Mouse (Mus musculus): ENCODE measurements around the gene Fastk. TPM values are rescaled to one million over a fixed set of nuclear protein-coding genes. Genes with fewer than 3 reads are reported as not detected.
A peak's percentile ranks its signal among the peaks of the same experiment; 100 is the strongest.

Fastk gene
- polyA plus RNA-seq, 1 experiment: 124 TPM

- Histone ChIP-seq H3K79me2 (ENCODE audit: control insufficient read depth, insufficient read depth) (no peaks in the 10 kb centered on the region), H3K36me3 (ENCODE audit: control insufficient read depth, insufficient read depth) (no peaks in the 10 kb centered on the region), H3K4me2 (ENCODE audit: low read depth) (peak overlapping the region; percentile 51), H3ac (ENCODE audit: control insufficient read depth, insufficient read length) (no peak overlapping the region), H3K4me3 (no peak overlapping the region), H3K27me3 (ENCODE audit: control insufficient read depth, insufficient read depth, insufficient read length) (no peaks in the 10 kb centered on the region)
- TF ChIP-seq E2F4 (IDR thresholded peaks at IDR 0.05; ENCODE audit: insufficient read depth): no peak
- no peak for TF ChIP-seq POLR2AphosphoS2 (IDR thresholded peaks at IDR 0.05; ENCODE audit: insufficient read length, low read depth)
- TF ChIP-seq USF1 (IDR thresholded peaks at IDR 0.05; ENCODE audit: low read depth): no peak
- no peak for TF ChIP-seq REST (IDR thresholded peaks at IDR 0.05; ENCODE audit: insufficient read depth, insufficient read length)
- TF ChIP-seq SRF (IDR thresholded peaks at IDR 0.05; ENCODE audit: control insufficient read depth, insufficient read length, low read depth): no peak
- TF ChIP-seq MYOG (IDR thresholded peaks at IDR 0.05; ENCODE audit: control insufficient read depth in 1 of 3, insufficient read depth in 1 of 3, insufficient read length in 2 of 3, low read depth in 2 of 3): no peak
- TF ChIP-seq MAX (IDR thresholded peaks at IDR 0.05; ENCODE audit: low read depth): no peak
- TF ChIP-seq POLR2A (IDR thresholded peaks at IDR 0.05; ENCODE audit: insufficient read length, low read depth): no peak
- no peak for TF ChIP-seq MYOD1 (IDR thresholded peaks at IDR 0.05; ENCODE audit: control insufficient read depth in 1 of 3, insufficient read length in 2 of 3, low read depth in 2 of 3)
- no peak for TF ChIP-seq CEBPB (IDR thresholded peaks at IDR 0.05; ENCODE audit: insufficient read depth, poor library complexity, severe bottlenecking)
- TF ChIP-seq TCF12 (IDR thresholded peaks at IDR 0.05; ENCODE audit: insufficient read depth, poor library complexity, severe bottlenecking): no peak
- no peak for TF ChIP-seq TCF3 (IDR thresholded peaks at IDR 0.05; ENCODE audit: insufficient read length, low read depth)
Measured at GRCm38 (mm10) chr5:24389658-24390020, 55.4 kb downstream of the Fastk start.

GRCm38 (mm10) chr5:24389011-24389657 lies 56.0 kb downstream of the Fastk start:
- H3K27me3 ChIP-seq (ENCODE audit: control insufficient read depth, insufficient read depth, insufficient read length): no peaks in the 10 kb centered on the region
- peak overlapping the region; percentile 51 for H3K4me2 ChIP-seq (ENCODE audit: low read depth)
- H3ac ChIP-seq (ENCODE audit: control insufficient read depth, insufficient read length): no peak overlapping the region
- no peak for TF ChIP-seq REST (IDR thresholded peaks at IDR 0.05; ENCODE audit: insufficient read depth, insufficient read length)
- no peak for TF ChIP-seq POLR2AphosphoS2 (IDR thresholded peaks at IDR 0.05; ENCODE audit: insufficient read length, low read depth)
- no peak for TF ChIP-seq POLR2A (IDR thresholded peaks at IDR 0.05; ENCODE audit: insufficient read length, low read depth)
- TF ChIP-seq TCF12 (IDR thresholded peaks at IDR 0.05; ENCODE audit: insufficient read depth, poor library complexity, severe bottlenecking): no peak
- TF ChIP-seq CEBPB (IDR thresholded peaks at IDR 0.05; ENCODE audit: insufficient read depth, poor library complexity, severe bottlenecking): no peak
- no peak for TF ChIP-seq MAX (IDR thresholded peaks at IDR 0.05; ENCODE audit: low read depth)
- no peak for TF ChIP-seq MYOG (IDR thresholded peaks at IDR 0.05; ENCODE audit: control insufficient read depth in 1 of 3, insufficient read depth in 1 of 3, insufficient read length in 2 of 3, low read depth in 2 of 3)
- TF ChIP-seq USF1 (IDR thresholded peaks at IDR 0.05; ENCODE audit: low read depth): no peak
- TF ChIP-seq MYOD1 (IDR thresholded peaks at IDR 0.05; ENCODE audit: control insufficient read depth in 1 of 3, insufficient read length in 2 of 3, low read depth in 2 of 3): no peak
- TF ChIP-seq E2F4 (IDR thresholded peaks at IDR 0.05; ENCODE audit: insufficient read depth): no peak
- no peak for TF ChIP-seq SRF (IDR thresholded peaks at IDR 0.05; ENCODE audit: control insufficient read depth, insufficient read length, low read depth)
- TF ChIP-seq TCF3 (IDR thresholded peaks at IDR 0.05; ENCODE audit: insufficient read length, low read depth): no peak
- H3K79me2 ChIP-seq (ENCODE audit: control insufficient read depth, insufficient read depth): no peaks in the 10 kb centered on the region
- H3K4me3 ChIP-seq: no peak overlapping the region
- H3K36me3 ChIP-seq (ENCODE audit: control insufficient read depth, insufficient read depth): no peaks in the 10 kb centered on the region

Other genes starting within 250 kb of the Fastk start
- 10.3 TPM for gene Kcnh2, start 93.7 kb downstream of the Fastk start, polyA plus RNA-seq (2012; fragmentation: generic; extraction: Trizol)
- 0.92 TPM for gene Nos3, start 80.5 kb downstream of the Fastk start, polyA plus RNA-seq (2012; fragmentation: generic; extraction: Trizol)
- 4.0 TPM for gene Atg9b, start 53.1 kb downstream of the Fastk start, polyA plus RNA-seq (2012; fragmentation: generic; extraction: Trizol)
- gene Abcb8, start 51.6 kb downstream of the Fastk start, polyA plus RNA-seq (2012; fragmentation: generic; extraction: Trizol): 37.7 TPM
- gene Asic3, start 31.9 kb downstream of the Fastk start, polyA plus RNA-seq (2012; fragmentation: generic; extraction: Trizol): 0.24 TPM
- gene Cdk5, start 21.8 kb downstream of the Fastk start, polyA plus RNA-seq (2012; fragmentation: generic; extraction: Trizol): 30.0 TPM
- gene Slc4a2, start 21.4 kb downstream of the Fastk start, polyA plus RNA-seq (2012; fragmentation: generic; extraction: Trizol): 96.4 TPM
- gene Tmub1, start 2.6 kb upstream of the Fastk start, polyA plus RNA-seq (2012; fragmentation: generic; extraction: Trizol): 14.2 TPM
- 119 TPM for gene Agap3, start 6.9 kb upstream of the Fastk start, polyA plus RNA-seq (2012; fragmentation: generic; extraction: Trizol)
- gene Gbx1, start 81.9 kb upstream of the Fastk start, polyA plus RNA-seq (2012; fragmentation: generic; extraction: Trizol): 2.5 TPM
- gene Asb10, start 95.7 kb upstream of the Fastk start, polyA plus RNA-seq (2012; fragmentation: generic; extraction: Trizol): 0.77 TPM
- gene 4931409K22Rik, start 111.5 kb upstream of the Fastk start, polyA plus RNA-seq (2012; fragmentation: generic; extraction: Trizol): not detected
- 137 TPM for gene Abcf2, start 132.2 kb upstream of the Fastk start, polyA plus RNA-seq (2012; fragmentation: generic; extraction: Trizol)
- 39.5 TPM for gene Chpf2, start 141.5 kb upstream of the Fastk start, polyA plus RNA-seq (2012; fragmentation: generic; extraction: Trizol)
- gene Smarcd3, start 179.1 kb upstream of the Fastk start, polyA plus RNA-seq (2012; fragmentation: generic; extraction: Trizol): 128 TPM
- gene Nub1, start 240.2 kb upstream of the Fastk start, polyA plus RNA-seq (2012; fragmentation: generic; extraction: Trizol): 28.5 TPM

Measured in myocyte (in vitro differentiated cells).